Comparison of ENCODE assay signal across 8 mouse cellular contexts in the genomic region with DNA sequence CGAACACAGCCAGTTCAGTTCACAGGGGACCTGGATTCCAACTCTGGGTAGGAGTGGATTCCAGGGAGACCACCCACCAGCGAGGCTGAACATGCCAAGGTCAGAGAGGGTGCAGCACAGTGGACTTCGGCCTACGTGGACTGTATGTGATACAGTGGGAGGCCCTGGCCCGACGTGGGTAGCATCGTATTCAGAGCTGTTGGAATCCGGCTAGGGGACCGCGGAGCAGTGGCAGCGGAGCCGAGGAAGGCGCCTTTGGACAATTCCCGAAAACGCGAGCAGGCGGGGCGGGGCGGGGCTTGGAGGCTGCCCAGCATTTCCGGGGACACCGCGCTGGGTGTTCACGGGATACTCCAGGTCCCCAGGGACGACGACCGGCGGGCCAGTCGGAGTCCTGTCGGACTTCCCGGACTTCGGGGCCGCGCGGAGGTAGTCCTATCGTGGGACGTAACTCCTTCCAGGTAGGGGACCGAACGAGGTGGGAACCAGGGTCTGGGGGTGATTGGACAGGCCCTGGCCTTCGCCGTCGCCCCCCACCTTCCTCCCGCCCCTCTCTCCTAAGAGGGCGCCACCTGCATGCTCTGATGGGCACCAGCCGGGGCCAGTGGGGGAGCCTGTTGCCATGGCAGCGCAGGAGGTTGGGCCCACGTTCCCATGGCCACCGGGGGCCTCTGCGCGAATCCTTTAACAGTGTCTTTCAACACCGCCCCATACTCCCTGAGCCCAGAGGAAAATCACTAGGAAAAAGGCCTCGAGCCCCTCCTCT. TPM values are rescaled to one million over a fixed set of nuclear protein-coding genes. Genes with fewer than 3 reads are reported as not detected.
A peak's percentile ranks its signal among the peaks of the same experiment; 100 is the strongest.
DNase-seq lines count a peak whose midpoint lies in the region; ATAC-seq lines count a peak whose summit lies in the region.

TSS of gene Sema4b (plus strand) at position 311 of the 766 bp plus-strand sequence.

- ATAC-seq in intestine, embryonic 16.5 days = peak; percentile 86
- peak; percentile 39; the same call in 1 of the 2 replicates for ATAC-seq in megakaryocyte-erythroid progenitor cell, adult 5-6 weeks (replicated peaks; ENCODE audit: low FRiP score, low TSS enrichment, poor library complexity, severe bottlenecking)

- whole genome bisulfite sequencing in embryonic facial prominence, embryonic 10.5 days = under 1% methylated on average over 51 of the region's 51 CpGs
- WGBS in intestine, embryonic 16.5 days = under 1% methylated on average over 51 of the region's 51 CpGs

- H3K27ac ChIP-seq in embryonic facial prominence, embryonic 10.5 days (replicated peaks) = peak within 1 kb of the TSS; percentile 91
- H3K27ac ChIP-seq in intestine, embryonic 16.5 days (ENCODE audit: low read length) = peak within 1 kb of the TSS; percentile 75

- H3K4me3 ChIP-seq in embryonic facial prominence, embryonic 10.5 days = peak within 1 kb of the TSS; percentile 68
- H3K4me3 ChIP-seq in intestine, embryonic 16.5 days (ENCODE audit: low read length) = peak within 1 kb of the TSS; percentile 70

- H3K36me3 ChIP-seq in embryonic facial prominence, embryonic 10.5 days (replicated peaks) = no peaks in the 10 kb centered on the region
- no peaks in the 10 kb centered on the region for H3K36me3 ChIP-seq in intestine, embryonic 16.5 days (ENCODE audit: control insufficient read depth, insufficient read depth, low read length)

- no peaks in the 10 kb centered on the region for H3K9me3 ChIP-seq in embryonic facial prominence, embryonic 10.5 days
- no peaks in the 10 kb centered on the region for H3K9me3 ChIP-seq in intestine, embryonic 16.5 days (ENCODE audit: control insufficient read depth, low read length)

- intact Hi-C loops in left cerebral cortex, postnatal 14 days (cut with DNase I) = no loop called here

- DNase-seq in adrenal gland, adult 2 months = peak; percentile 97
- peak; percentile 94 for DNase-seq in embryonic facial prominence, embryonic 10.5 days (ENCODE audit: low spot score)
- no peak for DNase-seq in gonadal fat pad, adult 2 months (ENCODE audit: low read depth)
- DNase-seq in left cerebral cortex, postnatal 14 days (ENCODE audit: low spot score in 2 of 2) = peak; percentile 93 to 97
- peak; percentile 94 for DNase-seq in right cerebral cortex, postnatal 14 days
- peak; percentile 94 for DNase-seq in urinary bladder, postnatal 14 days (ENCODE audit: low spot score)

- H3K27me3 ChIP-seq in embryonic facial prominence, embryonic 10.5 days (replicated peaks; ENCODE audit: low read depth, poor library complexity, severe bottlenecking) = peaks cover 14% of the 10 kb centered on the region; the same call in 1 of the 2 replicates
- H3K27me3 ChIP-seq in intestine, embryonic 16.5 days (replicated peaks; ENCODE audit: control insufficient read depth, insufficient read depth, low read length) = no peaks in the 10 kb centered on the region

- peak within 1 kb of the TSS; percentile 77 for H3K9ac ChIP-seq in intestine, embryonic 16.5 days (ENCODE audit: low read depth, low read length)

- peaks cover 59% of the 10 kb centered on the region for H3K4me1 ChIP-seq in embryonic facial prominence, embryonic 10.5 days
- peaks cover 45% of the 10 kb centered on the region for H3K4me1 ChIP-seq in intestine, embryonic 16.5 days (ENCODE audit: control insufficient read depth, insufficient read depth, low read length)

- H3K4me2 ChIP-seq in intestine, embryonic 16.5 days (ENCODE audit: low read depth, low read length) = peak within 1 kb of the TSS; percentile 80

RNA-seq across cellular contexts. Expression of gene Sema4b, which starts in this region (rescaled TPM):
- 10 to 100 TPM; 57.7 to 66.4 TPM for total RNA-seq in adrenal gland, adult 2 months (2021)
- 55.1 and 65.8 TPM in 2 replicates for polyA plus RNA-seq in adrenal gland, adult 2 months (2012; rRNA removed)
- polyA plus RNA-seq in embryonic facial prominence, embryonic 10.5 days (2016; fragmentation: Nextera tagmentation; extraction: Ambion mirVana) = 11.4 and 11.9 TPM in 2 replicates
- 19.2 and 26.8 TPM in 2 replicates for polyA plus RNA-seq in gonadal fat pad, adult 2 months (2012; rRNA removed)
- polyA plus RNA-seq in intestine, embryonic 16.5 days (2015; fragmentation: Nextera tagmentation; extraction: Ambion mirVana) = 14.9 and 16.3 TPM in 2 replicates
- total RNA-seq in left cerebral cortex, postnatal 14 days (2021) = 10 to 100 TPM; 20.0 to 20.7 TPM
- 8.3 and 13.4 TPM in 2 replicates for total RNA-seq in megakaryocyte-erythroid progenitor cell, adult 5-6 weeks (2014; fragmentation: Nextera tagmentation)
- total RNA-seq in megakaryocyte-erythroid progenitor cell, adult 5-6 weeks (2017) = 3.2 and 3.4 TPM in 2 replicates
